Mouse (Mus musculus): ENCODE measurements around the gene Col18a1. TPM values are rescaled to one million over a fixed set of nuclear protein-coding genes. Genes with fewer than 3 reads are reported as not detected.
"Not testable (repeated sequence)": the region's sequence is repeated elsewhere in the genome, so short reads cannot be mapped to it uniquely, and the experiment has no call there.

The Col18a1 gene
- total RNA-seq, 4 experiments from 2014 or later = 2.2 to 5.9 (median 3.7) TPM

GRCm38 (mm10) chr10:77138304-77138703, 28.0 kb downstream of the Col18a1 start:
- no peak for DNase-seq (ENCODE audit: low spot score in 2 of 2)

- DNase-seq (ENCODE audit: low spot score in 2 of 2) = no peak
Measured at GRCm38 (mm10) chr10:77136205-77136604, 30.1 kb downstream of the Col18a1 start.

- DNase-seq (ENCODE audit: low spot score in 2 of 2) = no peak
Measured at GRCm38 (mm10) chr10:77135274-77135829, 31.0 kb downstream of the Col18a1 start.

GRCm38 (mm10) chr10:77134807-77135152, 31.6 kb downstream of the Col18a1 start:
- not testable (repeated sequence) for DNase-seq (ENCODE audit: low spot score in 2 of 2)

- no peak for DNase-seq (ENCODE audit: low spot score in 2 of 2)
Measured at GRCm38 (mm10) chr10:77133951-77134806, 32.2 kb downstream of the Col18a1 start.

GRCm38 (mm10) chr10:77132118-77132517, 34.2 kb downstream of the Col18a1 start:
- no peak for DNase-seq (ENCODE audit: low spot score in 2 of 2)

GRCm38 (mm10) chr10:77131536-77131935, 34.8 kb downstream of the Col18a1 start:
- DNase-seq (ENCODE audit: low spot score in 2 of 2) = no peak

- DNase-seq (ENCODE audit: low spot score in 2 of 2) = peak; percentile 85 to 90
Measured at GRCm38 (mm10) chr10:77130561-77131240, 35.6 kb downstream of the Col18a1 start.

- DNase-seq (ENCODE audit: low spot score in 2 of 2) = no peak
Measured at GRCm38 (mm10) chr10:77129637-77130410, 36.5 kb downstream of the Col18a1 start.

- DNase-seq (ENCODE audit: low spot score in 2 of 2) = no peak
Measured at GRCm38 (mm10) chr10:77127926-77128325, 38.4 kb downstream of the Col18a1 start.

- no peak for DNase-seq (ENCODE audit: low spot score in 2 of 2)
Measured at GRCm38 (mm10) chr10:77126590-77126989, 39.8 kb downstream of the Col18a1 start.

- no peak for DNase-seq (ENCODE audit: low spot score in 2 of 2)
Measured at GRCm38 (mm10) chr10:77125078-77125731, 41.1 kb downstream of the Col18a1 start.

GRCm38 (mm10) chr10:77123953-77124352, 42.4 kb downstream of the Col18a1 start:
- no peak for DNase-seq (ENCODE audit: low spot score in 2 of 2)

- no peak for DNase-seq (ENCODE audit: low spot score in 2 of 2)
Measured at GRCm38 (mm10) chr10:77121287-77122022, 44.9 kb downstream of the Col18a1 start.

GRCm38 (mm10) chr10:77120501-77120900, 45.8 kb downstream of the Col18a1 start:
- DNase-seq (ENCODE audit: low spot score in 2 of 2) = no peak

GRCm38 (mm10) chr10:77119437-77119836, 46.9 kb downstream of the Col18a1 start:
- DNase-seq (ENCODE audit: low spot score in 2 of 2) = no peak

- DNase-seq (ENCODE audit: low spot score in 2 of 2) = no peak
Measured at GRCm38 (mm10) chr10:77118361-77118760, 48.0 kb downstream of the Col18a1 start.

- no peak for DNase-seq (ENCODE audit: low spot score in 2 of 2)
Measured at GRCm38 (mm10) chr10:77116537-77117455, 49.6 kb downstream of the Col18a1 start.

Measured in gastrocnemius, adult 8-10 months (tissue).